Mouse (Mus musculus) midbrain, embryonic 11.5 days (tissue): ENCODE measurements around the gene Bcs1l. TPM values are rescaled to one million over a fixed set of nuclear protein-coding genes. Genes with fewer than 3 reads are reported as not detected.

ENCODE experiments used
- ATAC-seq: fragments of 200-750 bp; cut with Nextera tagmentation; 2 replicates; pipeline ENCODE4 v1.8.0; 2017; ENCODE audit warnings: moderate TSS enrichment, moderate library complexity; ENCODE audit not compliant: low FRiP score
- DNase-seq: peaks from one replicate; pipeline ENCODE4 v3.0.0; 2015; ENCODE audit warnings: low spot score; ENCODE audit errors: missing footprints
- H3K27ac ChIP-seq: fragments of 300-500 bp; sonication (generic); 2 replicates; pipeline ENCODE4 v1.5.1; 2014; ENCODE audit warnings: low read depth, low read length
- H3K27me3 ChIP-seq: fragments of 300-500 bp; sonication (generic); 2 replicates; pipeline ENCODE4 v1.6.1; 2014; ENCODE audit warnings: mild to moderate bottlenecking, low read length, moderate library complexity, mixed read lengths; ENCODE audit not compliant: control insufficient read depth, insufficient read depth
- H3K36me3 ChIP-seq: fragments of 300-500 bp; sonication (generic); 2 replicates; pipeline ENCODE4 v1.6.1; 2014; ENCODE audit warnings: mild to moderate bottlenecking, low read length, moderate library complexity, mixed read lengths; ENCODE audit not compliant: control insufficient read depth, insufficient read depth
- H3K4me1 ChIP-seq: fragments of 300-500 bp; sonication (generic); 2 replicates; pipeline ENCODE4 v1.6.1; 2014; ENCODE audit warnings: low read length; ENCODE audit not compliant: control insufficient read depth, insufficient read depth
- H3K4me2 ChIP-seq: fragments of 300-500 bp; sonication (generic); 2 replicates; pipeline ENCODE4 v1.6.1; 2014; ENCODE audit warnings: mild to moderate bottlenecking, moderate library complexity
- H3K4me3 ChIP-seq: fragments of 300-500 bp; sonication (generic); 2 replicates; pipeline ENCODE4 v1.5.1; 2014; ENCODE audit warnings: low read depth, low read length
- H3K9ac ChIP-seq: fragments of 300-500 bp; sonication (generic); 2 replicates; pipeline ENCODE4 v1.6.1; 2014; ENCODE audit warnings: low read length
- H3K9me3 ChIP-seq: fragments of 300-500 bp; sonication (generic); 2 replicates; pipeline ENCODE4 v1.6.1; 2016; ENCODE audit warnings: low read length; ENCODE audit not compliant: control insufficient read depth
- WGBS: fragments of 180-500 bp; shearing (Covaris S2); extraction: QIAGEN DNeasy Blood & Tissue Kit; methylation state at CpG from one replicate; pipeline ENCODE4 v1.1.7; 2014; 5-methylcytosine and 5-hydroxymethylcytosine counted together
- polyA plus RNA-seq: library from polyadenylated mRNA; unstranded; fragments of >200 nt; fragmentation: Nextera tagmentation; extraction: Ambion mirVana; gene quantifications from 2 replicates; pipeline ENCODE4 v1.2.1, GENCODE M21; 2014

The Bcs1l gene
- polyA plus RNA-seq, 1 experiment from 2014 or later = 22.0 TPM

- Histone ChIP-seq H3K9ac (no peak overlapping the region), H3K27me3 (no peaks in the 10 kb centered on the region), H3K4me3 (no peak overlapping the region), H3K9me3 (no peaks in the 10 kb centered on the region), H3K4me1 (peaks cover 18% of the 10 kb centered on the region), H3K4me2 (no peak overlapping the region), H3K36me3 (no peaks in the 10 kb centered on the region), H3K27ac (no peak overlapping the region)
- ATAC-seq = no peak
- peak; percentile 39 for DNase-seq
- WGBS = 92% methylated on average over 3 of the region's 3 CpGs
Observed at GRCm38 (mm10) chr1:74584616-74585398, 3.3 kb upstream of the Bcs1l start.

- peaks cover 18% of the 10 kb centered on the region for H3K4me1 ChIP-seq
- peak; percentile 8; the same call in 1 of the 2 replicates for ATAC-seq
- peak overlapping the region; percentile 82 for H3K4me3 ChIP-seq
- no peaks in the 10 kb centered on the region for H3K27me3 ChIP-seq
- H3K36me3 ChIP-seq = peaks cover 5% of the 10 kb centered on the region; the same call in 1 of the 2 replicates
- WGBS = under 1% methylated on average over 24 of the region's 24 CpGs
- H3K27ac ChIP-seq = 0 out of 2 replicates have a peak overlapping the region, but pooled peaks have one; percentile 52
- peak overlapping the region; percentile 67 for H3K4me2 ChIP-seq
- DNase-seq = no peak
- peak overlapping the region; percentile 80 for H3K9ac ChIP-seq
- H3K9me3 ChIP-seq = no peaks in the 10 kb centered on the region
Observed at GRCm38 (mm10) chr1:74587233-74587772, 786 bp upstream of the Bcs1l start.

DNA sequence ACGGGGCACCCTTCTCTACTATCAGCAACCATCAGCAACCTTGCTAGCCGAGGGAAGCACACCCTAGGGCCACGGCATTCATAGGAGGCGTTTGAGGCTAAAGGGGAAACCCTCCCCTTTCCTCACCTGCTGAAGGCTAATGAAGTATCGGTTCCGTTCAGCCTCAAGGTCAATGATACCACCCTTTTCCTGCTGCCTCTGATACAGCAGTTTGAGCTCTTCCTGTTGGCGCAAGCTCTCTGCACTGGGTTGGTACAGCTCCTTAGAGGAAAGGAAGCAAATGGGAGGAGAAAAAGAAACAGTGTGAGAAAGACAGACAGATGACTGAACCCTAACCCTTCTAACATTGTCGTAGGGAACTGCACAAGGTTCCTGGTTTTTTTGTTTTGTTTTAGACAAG lies 6.3 kb downstream of the Bcs1l start:
- H3K4me3 ChIP-seq = no peak overlapping the region
- H3K4me1 ChIP-seq = no peaks in the 10 kb centered on the region
- no peak overlapping the region for H3K4me2 ChIP-seq
- H3K27ac ChIP-seq = no peak overlapping the region
- peaks cover 22% of the 10 kb centered on the region for H3K36me3 ChIP-seq
- DNase-seq (no peak), ATAC-seq (no peak)
- H3K9ac ChIP-seq = no peak overlapping the region
- WGBS = 95% methylated on average over 8 of the region's 8 CpGs
- no peaks in the 10 kb centered on the region for H3K27me3 ChIP-seq
- H3K9me3 ChIP-seq = no peaks in the 10 kb centered on the region

DNA sequence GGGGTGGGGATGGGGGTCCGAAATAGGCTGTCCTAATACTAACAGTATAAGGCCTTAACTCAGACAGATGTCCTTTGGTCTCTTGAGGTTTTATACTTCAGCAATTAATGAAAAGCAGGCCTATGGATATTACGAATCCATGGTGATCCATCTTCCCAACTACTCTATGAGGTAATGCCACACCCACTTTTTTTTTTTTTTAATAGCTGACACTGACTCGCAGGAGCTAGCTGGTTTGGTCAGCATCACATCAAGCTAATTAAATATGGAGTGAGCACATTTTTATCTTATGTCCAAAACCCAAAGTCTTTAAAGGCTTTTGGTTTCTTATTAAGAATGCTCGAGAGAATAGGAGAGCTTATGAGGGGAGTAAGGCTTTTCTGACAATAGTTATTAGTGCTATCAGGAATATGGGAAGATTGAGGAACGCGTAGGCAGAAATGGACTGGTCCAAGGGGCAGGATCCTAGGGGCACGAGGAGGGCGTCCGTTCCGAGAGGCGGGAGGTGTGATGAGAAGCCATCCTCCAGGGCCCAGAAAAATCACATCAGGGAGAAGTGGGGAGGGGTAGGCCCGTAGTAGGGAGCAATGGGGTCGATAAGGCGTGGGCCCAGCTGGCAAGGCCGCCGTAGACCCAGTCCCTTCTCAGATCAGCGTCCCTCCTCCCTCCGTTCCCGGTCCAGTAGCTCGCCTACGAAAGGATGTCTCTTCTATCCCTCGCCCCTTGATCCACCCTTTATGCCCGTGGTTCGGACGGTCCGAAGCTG lies 12.6 kb downstream of the Bcs1l start:
- Histone ChIP-seq H3K4me3 (peak overlapping the region; percentile 82), H3K9ac (peak overlapping the region; percentile 73), H3K4me1 (peaks cover 10% of the 10 kb centered on the region), H3K27me3 (no peaks in the 10 kb centered on the region), H3K36me3 (peaks cover 2% of the 10 kb centered on the region), H3K9me3 (no peaks in the 10 kb centered on the region), H3K4me2 (peak overlapping the region; percentile 83), H3K27ac (no peak overlapping the region; the same call in 1 of the 2 replicates)
- WGBS = 9% methylated on average over 26 of the region's 26 CpGs
- DNase-seq (no peak), ATAC-seq (peak; percentile 64)

GRCm38 (mm10) chr1:74601267-74601962 lies 13.3 kb downstream of the Bcs1l start, which contains the start of the genes Rnf25 and Stk36:
Gene Rnf25, minus strand, starts transcription at chr1:74601397.
Gene Stk36, plus strand, starts transcription at chr1:74601445.
- DNase-seq = peak; percentile 97
- Histone ChIP-seq H3K4me2 (peak within 1 kb of the TSS; percentile 83), H3K27ac (peak within 1 kb of the TSS; percentile 40; the same call in 1 of the 2 replicates), H3K4me1 (peaks cover 10% of the 10 kb centered on the region), H3K27me3 (no peaks in the 10 kb centered on the region), H3K9ac (peak within 1 kb of the TSS; percentile 73), H3K36me3 (no peaks in the 10 kb centered on the region), H3K4me3 (peak within 1 kb of the TSS; percentile 82), H3K9me3 (no peaks in the 10 kb centered on the region)
- ATAC-seq = peak; percentile 93
- 9% methylated on average over 25 of the region's 25 CpGs for WGBS

- WGBS = 98% methylated on average over 1 of the region's 1 CpGs
- H3K4me3 ChIP-seq = no peak overlapping the region
- DNase-seq (no peak), ATAC-seq (no peak)
- no peak overlapping the region for H3K4me2 ChIP-seq
- H3K9me3 ChIP-seq = no peaks in the 10 kb centered on the region
- no peaks in the 10 kb centered on the region for H3K4me1 ChIP-seq
- H3K27me3 ChIP-seq = no peaks in the 10 kb centered on the region
- H3K27ac ChIP-seq = no peak overlapping the region
- H3K9ac ChIP-seq = no peak overlapping the region
- peaks cover 3% of the 10 kb centered on the region for H3K36me3 ChIP-seq
Observed at GRCm38 (mm10) chr1:74624183-74624582, 36.1 kb downstream of the Bcs1l start.

DNA sequence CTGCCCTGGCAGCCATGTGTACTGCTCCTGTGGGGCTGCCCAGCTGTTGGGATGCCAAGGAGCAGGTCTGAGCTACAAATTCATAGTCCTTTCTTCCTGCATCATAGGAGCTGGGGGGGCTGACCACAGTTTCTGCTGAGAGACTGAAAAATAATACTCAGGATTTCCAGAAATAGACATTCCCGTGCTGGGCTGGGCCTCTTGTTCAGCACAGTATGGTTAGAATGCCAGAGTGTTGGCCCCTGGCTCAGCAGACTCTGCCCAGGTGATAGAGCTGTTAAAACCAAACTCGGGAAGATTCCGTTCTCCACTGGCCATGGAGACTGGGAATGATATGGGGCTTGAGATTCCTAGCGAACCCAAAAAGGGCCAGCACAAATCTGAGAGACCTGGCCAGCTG lies 38.0 kb downstream of the Bcs1l start:
- Histone ChIP-seq H3K27ac (no peak overlapping the region), H3K4me2 (no peak overlapping the region), H3K4me3 (no peak overlapping the region), H3K9me3 (no peaks in the 10 kb centered on the region), H3K36me3 (peaks cover 3% of the 10 kb centered on the region), H3K27me3 (no peaks in the 10 kb centered on the region), H3K4me1 (no peaks in the 10 kb centered on the region), H3K9ac (no peak overlapping the region)
- WGBS = 88% methylated on average over 4 of the region's 4 CpGs
- no peak for ATAC-seq
- DNase-seq = no peak

DNA sequence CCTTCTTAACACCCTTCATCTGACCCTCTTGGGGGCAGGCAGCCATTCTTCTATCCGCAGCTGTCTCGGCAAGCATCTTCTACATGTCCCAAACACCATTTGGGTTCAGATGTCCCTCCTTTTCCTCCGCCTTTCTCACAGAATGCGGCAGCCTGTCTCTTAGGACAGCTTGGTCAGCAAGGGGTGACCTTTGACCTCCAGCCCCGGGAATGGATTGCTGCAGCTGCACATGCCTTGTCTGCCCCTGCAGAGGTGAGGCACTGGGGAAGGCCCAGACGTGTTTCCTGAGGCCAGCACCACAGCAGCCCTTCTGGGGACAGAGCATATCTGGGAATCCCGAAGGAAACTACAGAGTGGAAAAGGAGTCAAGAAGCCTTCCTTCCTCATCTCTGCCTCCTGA lies 39.9 kb downstream of the Bcs1l start:
- Histone ChIP-seq H3K4me1 (no peaks in the 10 kb centered on the region), H3K36me3 (peaks cover 3% of the 10 kb centered on the region), H3K4me3 (no peak overlapping the region), H3K27me3 (no peaks in the 10 kb centered on the region), H3K9me3 (no peaks in the 10 kb centered on the region), H3K27ac (no peak overlapping the region), H3K9ac (no peak overlapping the region), H3K4me2 (no peak overlapping the region)
- DNase-seq (no peak), ATAC-seq (no peak)
- 42% methylated on average over 7 of the region's 7 CpGs for WGBS
